Mouse (Mus musculus) cerebellum, postnatal 10 days (tissue): ENCODE measurements around the gene Bag1.
"Not testable (repeated sequence)": the region's sequence is repeated elsewhere in the genome, so short reads cannot be mapped to it uniquely, and the experiment has no call there.

ENCODE experiments used
- DNase-seq, 2 experiments: peaks; one replicate each; pipeline ENCODE4 v3.0.0; 2021; ENCODE audit warnings: mixed read lengths in 2 of 2

Gene Bag1

DNA sequence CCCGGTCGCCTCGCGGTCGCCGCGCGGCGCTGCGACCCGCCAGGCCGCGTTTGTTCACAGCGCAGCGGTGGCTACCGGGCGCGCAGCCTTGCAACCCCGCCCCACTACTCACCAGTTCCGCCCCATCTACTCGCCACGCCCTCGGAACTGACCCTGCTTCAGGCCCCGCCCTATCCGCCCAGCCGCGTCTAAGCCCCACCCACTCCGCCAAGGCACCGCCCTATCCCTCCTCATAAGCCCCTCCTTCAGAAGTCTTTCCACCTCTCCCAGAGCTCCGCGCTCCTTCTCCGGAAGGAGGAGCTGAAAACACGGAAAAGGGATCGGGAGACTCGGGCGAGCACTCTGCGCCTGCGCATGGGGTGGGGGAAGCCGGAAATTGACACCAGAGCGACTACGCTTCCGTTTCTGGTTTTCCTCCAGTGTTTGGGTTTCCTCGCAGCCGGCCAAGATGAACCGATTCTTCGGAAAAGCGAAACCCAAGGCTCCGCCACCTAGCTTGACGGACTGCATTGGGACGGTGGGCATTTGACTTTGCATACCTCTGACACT lies at the start of gene Bag1, which contains the start of gene Chmp5:
Gene Bag1, minus strand, starts transcription at position 135 of the 549 bp plus-strand sequence.
Gene Chmp5, plus strand, starts transcription at position 248 of the 549 bp plus-strand sequence.
- DNase-seq, result peak; percentile 99 to 100

DNA sequence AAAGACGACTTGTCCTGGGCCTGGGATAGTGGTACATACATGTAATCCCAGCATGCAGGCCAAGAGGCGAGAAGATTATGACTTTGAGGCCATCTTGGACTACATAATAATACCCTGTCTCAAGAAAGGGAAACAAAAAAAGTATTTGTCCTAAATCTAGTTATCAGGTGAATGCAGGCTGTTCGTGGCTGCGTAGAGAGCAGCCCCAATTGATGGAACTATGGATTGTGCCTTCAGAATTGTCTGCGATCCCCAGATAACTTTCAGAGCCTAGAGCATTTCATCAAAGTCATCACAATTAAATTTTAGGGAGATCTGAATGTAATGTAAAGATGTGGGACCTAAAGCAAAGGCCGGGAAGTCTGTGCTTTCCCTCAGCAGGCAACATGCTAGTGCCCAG lies 48.2 kb upstream of the Bag1 start:
- DNase-seq, result no peak

DNA sequence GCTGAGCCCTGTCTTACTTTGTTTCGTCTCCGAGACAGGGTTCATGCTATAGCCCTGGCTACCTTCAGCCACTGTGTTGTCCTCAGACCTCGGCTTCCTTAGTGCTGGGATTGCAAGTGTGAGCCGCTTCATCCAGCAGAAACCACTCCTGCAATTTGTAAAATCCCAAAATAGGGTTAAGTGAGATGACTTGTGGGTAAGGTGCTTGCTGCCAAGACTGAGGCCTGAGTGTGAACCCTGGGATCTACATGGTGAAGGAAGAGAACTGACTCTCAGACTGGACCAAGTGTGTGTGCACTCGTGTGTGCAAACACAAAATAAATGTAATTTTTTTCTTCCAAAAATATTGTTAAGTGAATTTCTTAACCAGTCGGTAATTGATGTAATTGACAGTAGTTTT lies 41.5 kb upstream of the Bag1 start:
- no peak for DNase-seq

DNA sequence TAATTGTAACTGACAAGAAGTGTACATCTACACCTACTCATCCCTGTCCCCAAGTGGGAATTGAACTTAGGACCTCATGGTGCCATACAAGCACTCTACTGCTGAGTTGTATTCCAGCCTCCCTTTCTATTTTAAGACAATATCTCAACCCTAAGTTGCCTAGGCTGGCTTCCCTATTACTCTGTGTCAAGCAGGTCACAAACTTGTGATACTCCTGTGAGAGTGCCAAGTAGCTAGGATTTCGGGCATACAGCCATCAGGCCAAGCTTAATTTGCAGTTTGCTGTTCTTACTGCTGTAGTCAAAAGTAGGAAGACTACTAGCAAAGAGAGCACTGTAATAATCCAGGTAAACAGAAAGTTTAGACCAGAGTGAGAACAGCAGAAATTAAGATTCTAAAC lies 35.6 kb upstream of the Bag1 start:
- DNase-seq, result no peak

DNA sequence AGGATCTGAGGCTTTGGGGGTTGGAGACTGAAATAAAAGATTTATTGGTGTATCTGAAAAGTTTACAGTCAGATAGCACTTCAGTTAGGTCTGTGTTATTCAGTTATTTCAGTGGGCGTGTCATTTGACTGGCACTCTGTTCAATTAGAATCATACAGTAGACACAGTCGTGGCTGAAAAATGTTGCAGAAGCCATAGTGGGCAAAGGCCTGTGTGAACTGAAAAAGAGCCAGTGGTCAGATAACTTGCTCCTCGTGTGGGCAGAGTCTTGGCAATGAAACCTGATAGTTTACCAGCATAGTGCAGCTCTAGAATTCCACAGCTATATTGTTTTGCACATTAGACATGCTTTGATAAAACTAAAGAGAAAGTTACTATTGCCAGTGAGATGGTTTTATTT lies 34.4 kb upstream of the Bag1 start:
- DNase-seq, result no peak

DNA sequence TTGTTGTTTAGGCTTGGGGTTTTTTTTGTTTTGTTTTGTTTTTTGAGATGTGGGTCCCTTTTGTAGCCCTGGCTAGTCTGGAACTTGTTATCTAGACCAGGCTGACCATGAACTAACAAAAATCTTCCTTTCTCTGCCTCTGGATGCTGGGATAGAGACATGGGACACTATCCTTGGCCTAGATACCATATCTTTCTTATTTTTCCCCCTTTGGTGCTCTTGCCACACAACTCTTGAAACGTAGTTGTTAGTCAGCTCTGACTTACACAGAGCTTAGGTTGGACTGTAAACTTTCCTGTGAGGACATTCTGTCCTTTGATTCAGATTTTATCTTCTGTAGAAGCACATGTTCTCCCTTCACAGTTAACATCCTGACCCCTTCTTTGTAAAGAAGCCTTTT lies 31.3 kb upstream of the Bag1 start:
- DNase-seq, result no peak

DNA sequence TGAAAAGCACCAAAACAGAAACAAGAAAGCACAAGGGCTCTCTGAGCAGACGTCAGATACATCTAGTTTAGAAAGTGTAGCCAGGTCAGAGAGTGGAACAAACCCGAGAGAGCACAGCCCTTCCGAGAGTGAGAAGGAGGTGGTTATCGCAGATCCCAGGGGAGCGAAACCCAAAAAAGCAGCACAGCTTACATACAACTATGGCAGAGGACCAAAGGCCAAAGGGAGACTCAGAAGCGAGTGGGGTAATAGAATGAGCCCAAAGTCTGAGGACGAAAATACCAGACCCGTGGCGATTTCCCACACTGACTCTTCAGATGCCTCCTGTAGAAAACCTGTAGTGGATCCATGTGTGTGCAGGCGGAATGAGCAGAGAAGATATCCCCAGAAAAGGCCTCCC lies 28.6 kb upstream of the Bag1 start:
- DNase-seq, result no peak

DNA sequence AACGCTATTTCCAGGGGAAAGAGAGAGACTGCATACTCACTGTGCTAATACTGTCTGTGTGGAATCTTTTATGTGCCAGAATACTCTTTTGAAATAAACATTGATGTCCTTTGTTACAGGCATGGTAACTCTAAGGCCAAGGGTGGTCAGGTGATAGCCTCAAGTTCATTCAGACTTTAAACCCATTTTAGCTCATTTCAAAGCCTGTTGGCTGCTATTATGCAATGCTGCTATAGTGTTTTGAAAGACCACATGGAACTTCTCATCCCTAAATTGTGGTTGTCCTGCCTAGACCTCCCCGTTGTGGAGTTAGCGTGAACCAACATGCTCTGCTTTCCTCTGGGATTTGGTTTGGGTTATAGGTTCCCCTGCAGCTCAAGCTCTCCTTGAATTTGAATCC lies 27.6 kb upstream of the Bag1 start:
- DNase-seq, result no peak

DNA sequence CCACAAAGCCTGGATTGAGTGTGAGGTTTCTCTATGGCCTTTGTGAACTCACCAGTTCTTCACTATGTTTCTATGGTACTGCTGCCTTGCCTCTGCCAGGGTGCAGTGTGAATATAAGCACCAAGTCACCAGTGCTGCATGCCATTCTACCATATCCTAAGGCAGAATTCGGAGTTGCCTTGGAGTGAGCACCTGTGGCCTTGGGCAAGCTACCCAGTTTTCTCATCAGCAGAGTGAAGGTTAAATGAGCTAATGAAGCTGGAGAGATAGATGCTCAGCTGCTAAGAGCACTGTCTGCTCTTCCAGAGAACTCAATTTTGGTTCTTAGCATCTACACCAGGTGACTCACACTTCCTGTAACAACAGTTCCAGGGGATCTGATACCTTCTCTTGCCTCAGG lies 25.9 kb upstream of the Bag1 start:
- no peak for DNase-seq

DNA sequence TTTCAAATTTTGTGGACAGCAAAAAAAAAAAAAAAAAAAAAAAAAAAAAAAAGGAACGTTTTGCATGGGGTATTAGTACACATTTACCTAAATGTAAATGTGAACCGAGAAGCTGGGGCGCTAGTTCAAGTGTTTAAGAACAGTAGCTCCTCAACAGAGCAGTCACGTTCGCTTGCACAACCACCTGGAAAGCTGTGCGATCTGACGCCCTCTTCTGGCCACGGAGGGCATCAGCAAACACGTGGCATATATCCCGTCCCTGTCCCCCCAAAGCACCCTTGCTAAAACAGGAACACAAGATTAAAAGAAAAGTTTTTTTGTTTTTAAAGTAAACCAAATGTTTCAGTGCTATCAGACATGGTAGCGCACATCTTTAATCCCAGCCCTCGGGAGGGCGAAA lies 23.6 kb upstream of the Bag1 start:
- DNase-seq, result peak; percentile 56 to 71

DNA sequence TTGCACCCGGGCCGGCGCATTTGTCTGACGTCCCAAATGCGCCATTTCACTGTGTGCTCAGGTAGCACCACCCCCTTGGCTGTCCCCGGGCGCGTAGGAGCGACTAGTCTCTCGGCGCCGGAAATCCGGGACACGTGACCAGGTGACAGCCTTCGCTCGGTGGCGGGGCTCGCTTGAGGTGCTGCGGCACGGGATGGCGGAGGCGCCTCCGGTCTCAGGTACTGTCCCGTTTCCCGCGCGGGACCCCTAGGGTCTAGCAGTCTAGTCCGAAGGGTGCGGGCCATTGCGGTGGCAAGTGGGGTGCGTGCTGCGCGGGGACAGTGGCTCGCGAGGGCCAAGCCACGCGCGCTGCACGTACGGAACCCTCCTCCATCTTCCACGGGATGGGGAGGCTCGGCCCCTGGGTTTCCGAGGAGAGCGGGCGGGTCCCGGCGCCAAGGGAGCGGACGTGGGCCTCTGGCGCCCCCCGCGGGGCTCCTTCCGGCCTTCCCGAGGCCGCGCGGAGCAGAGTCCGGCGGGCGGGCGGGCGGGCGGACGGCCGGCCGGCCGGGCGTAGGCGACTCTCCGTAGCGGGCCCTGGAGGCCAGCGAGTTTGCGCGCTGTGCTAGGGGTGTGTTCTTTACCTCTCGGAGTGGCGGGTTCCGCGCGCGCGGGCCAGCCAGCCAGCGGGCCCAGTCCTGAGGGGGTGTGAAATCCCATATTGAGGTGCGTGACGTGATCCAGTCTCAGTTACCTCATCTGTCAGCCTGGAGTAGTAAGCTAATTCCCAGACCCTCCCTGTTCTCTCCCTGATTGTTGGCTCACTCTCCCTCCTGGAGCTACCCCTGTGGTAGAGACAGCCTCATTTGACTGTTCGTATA lies 23.0 kb upstream of the Bag1 start, which contains the start of gene Nfx1:
Gene Nfx1, plus strand, starts transcription at position 65 of the 860 bp plus-strand sequence.
- peak; percentile 97 for DNase-seq

DNA sequence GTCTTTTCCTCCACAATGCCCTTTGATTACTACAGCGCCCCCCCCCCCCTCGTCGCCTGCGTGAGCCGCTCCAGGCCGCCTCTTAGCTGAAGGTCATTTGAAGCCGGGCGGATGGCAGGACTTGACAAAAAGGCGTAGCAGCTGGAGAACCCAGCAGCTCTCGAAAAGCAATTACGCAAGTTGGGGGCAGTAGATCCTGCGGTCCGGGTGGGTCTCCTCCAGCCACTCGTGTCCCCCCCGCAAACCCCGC lies 22.4 kb upstream of the Bag1 start:
- no peak for DNase-seq

DNA sequence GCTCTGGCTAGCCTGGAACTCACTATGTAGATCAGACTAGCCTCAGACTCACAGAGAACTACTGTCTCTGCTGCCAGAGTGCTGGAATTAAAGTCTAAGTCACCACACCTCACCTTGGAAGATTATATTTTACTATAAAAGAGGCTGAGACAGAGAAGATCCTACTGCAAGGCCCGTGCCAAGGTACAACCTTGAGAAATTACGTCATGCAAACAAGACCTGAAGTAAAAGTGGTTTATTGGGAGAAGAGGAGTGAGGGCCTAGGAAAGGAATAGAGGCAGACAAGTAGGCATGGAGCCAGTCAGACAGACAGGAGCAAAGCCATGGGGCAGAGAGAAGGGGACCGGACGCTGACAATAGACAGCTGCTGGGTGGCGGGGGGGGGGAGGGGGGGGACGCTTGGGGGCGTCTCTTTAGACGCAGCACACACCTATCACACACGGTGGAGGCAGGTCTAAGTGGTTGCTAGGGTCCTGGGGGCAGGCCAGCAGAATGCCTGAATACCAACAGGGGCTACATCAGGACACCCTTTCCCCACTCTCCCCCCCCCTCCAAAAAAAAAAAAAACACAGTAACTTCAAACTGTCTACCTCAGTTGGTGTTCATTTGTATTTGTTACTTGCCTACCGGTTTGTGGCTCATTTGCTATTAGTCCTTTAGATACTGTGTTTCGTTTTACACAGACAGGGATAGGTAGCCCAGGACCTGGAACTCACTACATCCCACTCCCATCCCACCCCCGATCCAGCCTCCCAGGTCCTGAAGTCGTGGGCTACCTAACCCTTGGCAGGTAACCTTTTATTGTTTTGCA lies 21.9 kb upstream of the Bag1 start:
- peak; percentile 31 to 50 for DNase-seq

DNA sequence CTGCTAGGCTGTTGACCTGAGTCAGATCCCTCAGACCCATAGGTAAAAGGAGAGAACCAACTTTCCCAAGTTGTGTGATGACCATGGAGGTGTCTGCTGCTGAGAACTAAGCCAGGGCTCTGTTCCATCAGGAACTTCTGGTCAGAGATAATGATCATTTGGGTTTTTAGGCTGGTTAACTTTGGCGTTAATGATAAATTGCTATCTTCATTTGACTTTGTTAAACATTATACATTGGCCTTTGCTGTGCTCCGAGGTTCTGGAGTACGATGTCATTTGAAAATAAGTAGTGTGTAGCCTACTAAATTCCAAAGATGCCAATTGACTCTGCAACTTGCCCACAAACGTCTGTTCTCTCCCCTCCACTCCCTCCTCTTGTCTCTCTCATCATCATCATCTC lies 21.1 kb upstream of the Bag1 start:
- no peak for DNase-seq

DNA sequence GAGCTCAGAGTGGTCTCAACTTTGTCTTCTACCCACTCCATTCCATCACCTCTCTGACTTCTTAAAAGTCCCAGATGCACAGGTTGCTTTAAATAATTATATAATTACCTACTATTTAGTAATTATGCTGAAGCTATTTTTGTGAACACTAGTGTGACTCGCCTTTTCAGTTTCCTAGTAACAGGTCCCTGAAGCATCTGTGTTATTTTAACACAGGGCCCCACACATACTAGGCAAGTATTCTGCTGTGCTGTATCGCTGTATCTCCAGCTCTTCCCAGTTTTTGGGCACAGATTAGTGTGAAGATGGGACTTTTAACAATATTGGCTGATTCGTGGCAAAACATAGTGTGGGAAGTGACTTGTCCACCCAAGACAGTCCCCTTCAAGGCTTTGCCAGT lies 15.4 kb upstream of the Bag1 start:
- no peak for DNase-seq

DNA sequence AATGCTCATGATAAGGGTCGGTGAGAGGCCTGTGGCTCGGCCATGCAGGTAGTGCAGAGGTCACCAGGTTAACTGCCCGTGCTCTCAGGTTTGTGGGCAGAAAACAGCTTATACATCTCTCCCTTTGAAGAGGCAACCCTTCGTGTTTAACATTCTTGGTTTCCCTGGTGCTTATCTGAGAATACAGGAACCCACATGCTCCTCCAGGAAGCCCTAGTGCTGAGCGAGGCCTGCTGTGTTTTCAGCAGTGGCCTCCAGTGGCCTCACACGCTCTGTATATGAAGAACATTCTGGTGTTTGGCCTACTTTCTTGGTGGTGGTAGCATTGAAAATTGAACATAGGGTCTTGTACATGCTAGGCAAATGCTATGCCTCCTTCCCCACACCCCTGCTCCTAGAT lies 7.8 kb upstream of the Bag1 start:
- no peak for DNase-seq

DNA sequence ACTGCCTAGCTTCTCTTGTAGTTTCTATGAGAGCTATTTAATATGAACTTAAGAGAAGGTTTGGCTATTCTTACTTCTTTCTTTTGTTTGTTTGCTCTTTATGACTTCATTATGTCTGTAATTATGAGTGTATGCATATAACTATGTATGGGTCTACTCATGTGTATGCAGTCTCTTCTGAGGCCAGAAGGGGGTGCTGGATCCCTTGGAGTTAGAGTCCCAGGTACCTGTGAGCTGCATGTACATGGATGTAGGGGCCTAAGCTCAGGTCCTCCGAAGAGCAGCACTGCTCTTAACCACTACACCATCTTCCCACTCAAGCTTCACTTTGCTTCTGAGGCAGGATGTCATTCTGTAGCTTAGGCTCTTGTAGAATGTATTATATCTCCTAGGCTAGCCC lies 5.4 kb upstream of the Bag1 start:
- no peak for DNase-seq

DNA sequence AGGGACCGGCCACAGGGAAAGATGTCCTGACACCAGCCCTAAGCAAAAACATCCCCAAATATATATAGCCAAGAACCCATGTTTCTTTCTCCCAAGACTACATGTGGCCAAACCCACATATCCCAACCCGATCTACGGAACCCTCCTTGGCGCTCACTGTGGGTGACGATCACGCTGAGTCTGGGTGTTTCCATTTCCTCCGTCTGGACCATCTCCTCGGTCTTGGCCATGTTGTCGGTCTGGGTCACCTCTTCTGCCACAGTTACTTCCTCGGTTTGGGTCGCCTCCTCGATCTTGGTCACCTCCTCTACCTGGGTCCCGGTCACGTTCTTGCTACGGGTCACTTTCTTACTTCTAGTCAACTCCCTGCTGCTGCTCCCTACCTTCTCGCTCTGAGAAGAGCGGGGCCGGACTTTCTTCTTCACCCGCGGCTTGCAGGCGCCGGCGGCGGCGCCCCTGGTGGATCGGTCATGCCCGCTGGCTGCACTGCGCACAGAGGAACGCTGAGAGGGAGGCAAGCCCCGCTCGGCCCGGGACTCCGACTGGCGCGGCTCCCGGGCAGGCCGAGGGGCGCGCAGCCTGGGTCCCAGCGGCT lies 432 bp downstream of the Bag1 start:
- DNase-seq, result no peak

DNA sequence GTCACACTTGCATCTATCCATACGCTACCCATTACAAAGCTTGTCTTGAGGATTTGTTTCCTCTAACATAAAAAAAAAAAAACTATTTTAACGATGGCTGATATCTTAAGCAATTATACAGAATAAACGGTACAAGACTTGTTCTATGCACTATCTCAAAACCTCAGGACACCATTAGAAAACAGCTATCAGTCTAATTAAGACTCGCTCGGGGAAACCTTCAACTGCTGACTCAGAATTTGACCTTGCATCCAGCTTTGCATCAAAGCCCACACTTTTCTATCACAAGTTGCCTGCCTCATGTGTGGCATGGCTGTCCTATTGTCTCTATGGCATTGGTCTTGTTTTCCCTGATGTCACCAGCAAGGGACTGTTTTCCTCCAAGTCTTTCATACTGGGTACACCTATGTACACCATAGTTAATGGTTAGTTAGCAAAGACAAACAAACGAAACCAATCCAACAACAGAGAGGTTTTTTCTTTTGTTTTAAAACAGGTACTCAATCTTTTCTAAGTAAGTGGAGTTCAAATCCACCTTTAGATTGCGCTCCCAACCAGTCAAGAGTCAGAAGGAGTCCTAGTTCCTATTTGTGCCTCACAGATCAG lies 1.5 kb downstream of the Bag1 start:
- DNase-seq, result no peak

DNA sequence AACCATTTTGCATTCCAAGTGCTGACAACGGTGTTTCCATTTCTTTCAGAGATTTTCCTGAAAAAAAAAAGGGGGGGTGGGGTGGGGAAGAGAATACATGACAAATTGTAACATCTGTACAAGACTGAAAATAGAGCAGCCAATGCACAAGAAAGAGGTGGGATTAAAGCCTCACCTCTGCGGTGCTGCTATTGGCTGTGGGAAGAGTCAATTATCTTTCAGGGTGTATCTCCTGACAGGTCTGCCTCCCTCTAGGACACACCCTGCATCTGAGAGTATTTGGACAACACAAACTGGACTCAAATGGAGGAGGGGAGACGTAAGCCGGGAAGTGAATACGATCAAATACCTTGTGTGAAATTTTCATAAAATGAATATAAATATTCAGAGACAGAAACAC lies 4.4 kb downstream of the Bag1 start:
- no peak for DNase-seq

DNA sequence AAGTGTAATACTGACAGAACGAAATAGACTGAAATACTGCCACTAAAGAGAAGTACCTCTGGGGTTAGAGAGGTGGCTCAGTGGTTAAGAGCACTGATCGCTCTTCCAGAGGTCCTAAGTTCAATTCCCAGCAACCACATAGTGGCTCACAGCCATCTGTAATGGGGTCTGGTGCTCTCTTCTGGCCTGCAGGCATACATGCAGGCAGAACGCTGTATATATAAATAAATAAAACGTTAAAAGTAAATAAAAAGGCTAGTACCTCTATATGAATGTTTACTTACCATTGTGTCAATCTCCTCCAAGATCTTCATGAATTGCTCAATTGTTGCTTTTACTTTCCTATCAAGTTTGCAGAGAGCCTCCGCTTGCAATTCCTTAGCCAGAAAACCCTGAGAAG lies 9.3 kb downstream of the Bag1 start:
- DNase-seq, result no peak

DNA sequence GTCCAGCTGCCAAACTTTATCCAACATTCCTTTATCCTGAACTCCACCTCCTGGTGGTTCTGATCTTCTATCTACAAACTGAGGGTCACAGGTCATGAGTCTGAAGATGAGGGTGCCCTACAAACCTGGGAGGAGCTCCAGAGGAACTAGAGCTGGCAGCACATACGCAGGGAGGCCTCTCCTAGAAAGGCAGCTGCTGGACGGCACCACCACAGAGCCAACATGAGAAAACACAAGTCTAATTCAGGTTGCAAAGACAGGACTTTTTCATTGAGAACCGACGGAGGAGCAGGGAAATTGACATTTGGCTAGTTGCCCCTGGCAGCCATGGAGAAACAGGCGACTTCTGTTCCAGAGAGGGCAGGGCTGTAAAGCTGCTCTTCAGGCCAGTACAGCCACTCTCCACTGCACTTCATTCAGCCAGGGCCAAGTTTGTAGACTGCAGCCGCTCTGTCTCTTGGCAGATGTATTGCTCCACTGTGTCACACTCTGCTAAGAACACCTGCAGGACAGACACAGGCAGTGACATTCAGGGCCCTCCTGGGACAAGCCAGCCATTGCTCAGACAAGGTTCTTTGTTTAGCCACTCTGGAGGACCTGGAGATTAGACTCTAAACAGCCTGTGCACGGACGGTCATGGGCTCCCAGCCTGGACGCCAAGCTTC lies 11.8 kb downstream of the Bag1 start:
- DNase-seq, result peak; percentile 68 to 80

DNA sequence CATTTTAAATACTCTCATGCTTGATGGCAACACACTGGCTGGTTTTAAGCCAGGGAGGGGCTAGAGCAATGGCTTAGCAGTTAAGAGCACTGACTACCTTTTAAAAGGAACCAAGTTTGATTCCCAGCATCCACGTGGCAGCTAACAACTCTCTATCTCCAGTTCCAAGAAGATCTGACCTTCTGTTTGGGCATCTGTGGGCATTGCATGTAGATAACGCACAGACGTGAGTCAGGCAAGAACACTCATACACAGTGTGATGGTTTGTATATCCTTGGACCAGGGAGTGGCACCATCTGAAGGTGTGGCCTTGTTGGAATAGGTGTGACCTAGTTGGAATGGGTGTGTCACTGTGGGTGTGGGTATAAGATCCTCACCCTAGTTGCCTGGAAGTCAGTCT lies 13.7 kb downstream of the Bag1 start:
- DNase-seq, result not testable (repeated sequence)
